Mouse (Mus musculus) erythroblast, embryonic 14.5 days (primary cell): ENCODE results near the gene Ccdc177.

ENCODE experiments used
- GATA1 ChIP-seq: IDR thresholded peaks from 2 replicates; pipeline ENCODE4 v1.6.1; 2012; ENCODE audit warnings: low read length, inconsistent platforms, mixed read lengths
- TAL1 ChIP-seq: IDR thresholded peaks from 3 replicates; pipeline ENCODE4 v1.6.1; 2012; ENCODE audit warnings: low read length, inconsistent platforms, mixed read lengths

DNA sequence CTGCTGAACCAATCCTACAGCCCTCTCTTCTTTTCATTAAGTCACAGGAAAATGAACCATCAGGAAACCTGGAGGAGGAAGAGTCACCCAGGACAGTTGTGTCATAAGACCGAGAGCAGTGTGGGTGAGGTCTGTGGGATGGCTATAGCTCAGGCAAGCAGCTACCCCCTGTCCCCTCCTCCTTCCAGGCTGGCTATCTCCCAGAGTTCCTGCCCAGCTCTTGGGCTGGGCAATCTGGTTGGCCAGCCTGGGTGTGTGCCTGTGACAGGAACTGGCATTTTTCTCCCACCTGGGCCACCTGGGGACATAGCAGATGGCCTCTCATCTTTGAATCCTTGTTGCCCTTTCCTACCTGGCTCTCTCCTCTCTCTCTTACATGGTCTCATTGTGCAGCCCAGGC lies 23.4 kb upstream of the Ccdc177 start:
- no peak for TF ChIP-seq GATA1
- TF ChIP-seq TAL1 = no peak
